Mouse (Mus musculus): ENCODE measurements around the gene Gm4567.
"Not testable (repeated sequence)": the region's sequence is repeated elsewhere in the genome, so short reads cannot be mapped to it uniquely, and the experiment has no call there.

DNA sequence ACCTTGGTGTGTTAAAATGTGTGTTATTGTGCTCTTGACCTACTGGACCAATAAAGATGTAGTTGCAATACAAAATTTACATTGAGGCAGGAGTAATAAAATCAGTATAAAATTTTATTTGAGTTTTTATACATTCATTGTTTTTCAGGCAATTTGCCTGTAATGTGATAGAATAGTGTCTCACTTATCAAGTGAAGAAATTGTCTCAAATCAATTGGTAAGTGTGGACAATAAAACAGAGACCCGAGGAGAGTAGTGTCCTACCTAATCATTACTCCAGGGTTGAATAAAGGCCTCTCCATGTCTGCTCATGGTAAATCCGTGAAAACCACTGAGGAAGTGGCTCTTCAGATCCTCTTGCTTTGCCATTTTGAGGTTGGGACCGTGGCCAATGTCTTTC lies 41.9 kb upstream of the Gm4567 start, which contains the start of gene Vmn1r157:
- not testable (repeated sequence) for TF ChIP-seq CTCF (IDR thresholded peaks at IDR 0.05; ENCODE audit: low read depth, low read length); POLR2A (IDR thresholded peaks at IDR 0.05; ENCODE audit: extremely low read depth, insufficient read depth, low read length)
